Mouse (Mus musculus) layer of hippocampus, adult 9-11 months (tissue): Measurements from ENCODE around the gene Fam171a2.
"Not testable (repeated sequence)": the region's sequence is repeated elsewhere in the genome, so short reads cannot be mapped to it uniquely, and the experiment has no call there.

Source experiments
- DNase-seq: peaks from one replicate; pipeline ENCODE4 v3.0.0; 2022

The Fam171a2 gene

GRCm38 (mm10) chr11:102433866-102434265 is 13.6 kb downstream of the Fam171a2 start:
- DNase-seq = no peak

- peak; percentile 60 for DNase-seq
Observed at GRCm38 (mm10) chr11:102432896-102433295, 14.6 kb downstream of the Fam171a2 start.

GRCm38 (mm10) chr11:102432115-102432843 is 15.2 kb downstream of the Fam171a2 start:
- peak; percentile 70 for DNase-seq

- no peak for DNase-seq
Observed at GRCm38 (mm10) chr11:102431728-102432114, 15.8 kb downstream of the Fam171a2 start.

GRCm38 (mm10) chr11:102431018-102431645 is 16.4 kb downstream of the Fam171a2 start:
- peak; percentile 78 for DNase-seq

- DNase-seq = peak; percentile 98
Observed at GRCm38 (mm10) chr11:102430121-102431017, 17.1 kb downstream of the Fam171a2 start, which contains the start of gene Grn. Grn (plus strand) TSS chr11:102430315.

GRCm38 (mm10) chr11:102429551-102429950 is 17.9 kb downstream of the Fam171a2 start:
- no peak for DNase-seq

- no peak for DNase-seq
Observed at GRCm38 (mm10) chr11:102428981-102429540, 18.4 kb downstream of the Fam171a2 start.

- DNase-seq = no peak
Observed at GRCm38 (mm10) chr11:102425555-102426316, 21.7 kb downstream of the Fam171a2 start.

GRCm38 (mm10) chr11:102424666-102425065 is 22.8 kb downstream of the Fam171a2 start:
- DNase-seq = no peak

- no peak for DNase-seq
Observed at GRCm38 (mm10) chr11:102421559-102421958, 25.9 kb downstream of the Fam171a2 start.

- no peak for DNase-seq
Observed at GRCm38 (mm10) chr11:102418887-102419286, 28.6 kb downstream of the Fam171a2 start.

- DNase-seq = no peak
Observed at GRCm38 (mm10) chr11:102417160-102417559, 30.3 kb downstream of the Fam171a2 start.

GRCm38 (mm10) chr11:102415034-102415802 is 32.3 kb downstream of the Fam171a2 start:
- no peak for DNase-seq

GRCm38 (mm10) chr11:102413059-102413458 is 34.4 kb downstream of the Fam171a2 start:
- no peak for DNase-seq

GRCm38 (mm10) chr11:102411704-102412103 is 35.8 kb downstream of the Fam171a2 start:
- DNase-seq = peak; percentile 92

GRCm38 (mm10) chr11:102411061-102411460 is 36.4 kb downstream of the Fam171a2 start:
- DNase-seq = no peak

- DNase-seq = not testable (repeated sequence)
Observed at GRCm38 (mm10) chr11:102410345-102410744, 37.1 kb downstream of the Fam171a2 start.

- no peak for DNase-seq
Observed at GRCm38 (mm10) chr11:102409795-102410330, 37.6 kb downstream of the Fam171a2 start.

- no peak for DNase-seq
Observed at GRCm38 (mm10) chr11:102408888-102409794, 38.3 kb downstream of the Fam171a2 start.
